Mouse (Mus musculus) heart, adult 11 months (tissue): ENCODE measurements around the gene Abca3.

Source experiments
- DNase-seq: peaks from one replicate; pipeline ENCODE4 v3.0.0; 2022

Gene Abca3

DNA sequence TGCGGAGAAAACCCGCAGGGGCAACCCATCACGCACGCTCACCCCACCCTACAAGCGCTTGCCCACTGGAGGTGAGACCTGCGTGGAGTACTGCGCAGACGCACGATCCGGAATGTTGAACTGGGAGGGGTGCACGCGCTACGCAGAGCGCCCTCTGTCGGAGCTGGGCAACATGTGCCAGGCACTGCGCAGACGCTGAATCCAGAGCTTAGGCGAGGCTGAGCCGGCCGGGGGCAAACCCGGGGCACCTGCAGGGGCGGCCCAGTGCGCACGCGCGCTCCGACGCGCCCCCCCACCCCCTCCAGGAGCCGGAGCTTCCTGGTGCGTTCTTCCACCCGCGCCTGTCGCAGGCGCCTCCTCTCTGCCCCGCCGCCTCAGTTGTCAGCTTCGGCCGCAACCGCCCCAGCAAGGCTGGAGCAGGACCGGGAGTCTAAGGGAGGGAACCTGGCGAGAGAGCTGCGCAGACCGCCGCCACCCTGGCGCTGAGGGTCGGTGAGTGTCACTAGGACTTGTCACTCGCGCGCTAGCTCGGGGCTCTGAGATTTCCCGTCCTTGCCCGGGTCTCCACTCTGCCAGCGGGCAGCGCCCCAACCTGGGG, at the start of gene Abca3:
Gene Abca3 (plus strand): TSS at position 191 of the 598 bp plus-strand sequence.
- DNase-seq: peak; percentile 100

DNA sequence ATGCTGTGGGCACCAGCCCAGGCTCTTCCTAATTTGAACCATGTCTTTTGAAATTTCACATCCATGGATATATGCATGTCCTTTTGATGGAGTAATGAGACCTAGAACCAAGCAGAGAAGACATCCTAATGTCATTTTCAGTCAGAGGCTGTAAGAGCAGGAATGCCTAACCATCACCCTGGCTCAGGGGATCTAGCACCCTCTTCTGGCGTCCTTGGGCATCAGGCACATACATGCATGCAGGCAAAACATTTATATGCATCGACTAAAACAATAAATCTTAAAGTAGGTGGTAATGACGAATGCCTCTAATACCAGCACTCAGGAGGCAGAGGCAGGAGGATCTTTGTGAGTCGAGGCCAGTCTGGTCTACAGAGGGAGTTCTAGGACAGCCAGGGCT, 44.2 kb upstream of the Abca3 start:
- DNase-seq: no peak

DNA sequence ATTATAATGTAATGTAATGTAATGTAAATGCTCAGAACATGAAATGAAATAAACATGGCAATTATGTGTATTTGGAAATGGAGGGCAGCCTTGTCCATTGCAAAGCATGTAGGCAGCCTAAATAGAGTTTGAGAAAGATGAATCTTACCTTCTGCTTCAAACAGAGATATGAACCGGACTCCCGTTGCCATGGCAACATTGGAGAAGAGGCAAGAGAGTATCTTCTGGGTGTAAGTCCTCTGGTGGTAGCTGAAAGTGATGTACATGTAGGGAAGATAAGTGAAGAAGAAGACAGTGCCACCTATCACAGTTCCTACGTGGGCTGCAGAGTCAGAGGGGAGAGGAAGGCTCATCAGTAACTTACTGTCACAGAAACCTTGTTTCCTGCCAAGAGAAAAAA, 30.9 kb upstream of the Abca3 start:
- DNase-seq: no peak

DNA sequence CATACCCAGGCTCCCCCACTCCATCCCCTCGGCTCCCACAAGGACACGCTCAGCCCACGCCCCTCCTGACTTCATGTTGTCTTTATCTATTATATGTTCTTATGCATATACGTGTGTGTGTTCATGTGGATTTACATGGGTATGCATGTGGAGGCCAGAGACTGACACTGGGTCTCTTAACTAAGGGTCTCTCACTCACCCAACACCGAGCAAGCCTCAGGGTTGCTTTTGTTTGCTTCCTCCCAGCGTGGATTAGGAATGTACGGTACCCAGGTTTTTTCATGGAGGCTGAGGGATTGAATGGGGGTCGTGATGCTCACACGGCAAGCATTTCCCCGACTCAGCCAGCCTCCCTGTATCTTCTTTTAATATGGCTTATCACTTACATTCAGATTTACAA, 26.7 kb upstream of the Abca3 start:
- DNase-seq: peak; percentile 61

DNA sequence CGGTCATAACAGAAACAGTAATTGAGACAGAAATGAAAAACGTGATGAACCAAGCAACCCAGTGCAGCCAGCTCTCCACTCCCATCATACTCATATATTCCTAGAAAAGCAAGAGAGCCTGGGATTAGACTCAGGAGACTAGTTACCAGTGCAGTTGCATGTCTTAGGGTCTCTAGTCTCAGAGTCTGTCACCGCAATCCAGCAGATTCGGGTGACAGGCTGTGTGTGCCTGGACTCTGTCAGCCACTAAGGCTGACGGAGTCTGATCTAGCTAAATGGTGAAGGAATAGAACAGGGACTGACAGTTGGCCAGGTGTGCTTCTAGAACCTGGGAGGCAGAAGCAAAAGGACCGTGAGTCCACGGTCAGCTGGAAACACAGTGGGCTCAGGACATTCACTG, 24.1 kb upstream of the Abca3 start:
- DNase-seq: peak; percentile 73

DNA sequence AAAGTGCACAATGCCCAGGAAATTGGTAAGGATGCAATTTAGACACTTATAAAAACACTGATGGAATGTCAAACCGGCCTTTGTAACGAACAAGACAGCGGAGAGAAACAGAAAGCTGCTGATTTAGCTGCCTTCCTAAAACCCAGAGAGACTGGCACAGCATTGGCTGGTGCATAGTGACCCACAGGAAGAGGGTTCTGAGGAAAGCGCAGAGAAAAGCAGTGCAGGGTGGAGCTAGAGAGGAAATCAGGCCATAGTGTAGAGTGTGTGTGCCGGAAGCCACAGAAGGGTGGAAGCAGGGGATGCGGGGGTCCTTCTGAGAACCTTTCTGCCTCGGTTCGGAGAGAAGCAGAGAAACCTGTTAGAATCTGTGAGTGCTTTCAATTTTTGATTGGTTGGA, 7.1 kb upstream of the Abca3 start:
- peak; percentile 92 for DNase-seq

DNA sequence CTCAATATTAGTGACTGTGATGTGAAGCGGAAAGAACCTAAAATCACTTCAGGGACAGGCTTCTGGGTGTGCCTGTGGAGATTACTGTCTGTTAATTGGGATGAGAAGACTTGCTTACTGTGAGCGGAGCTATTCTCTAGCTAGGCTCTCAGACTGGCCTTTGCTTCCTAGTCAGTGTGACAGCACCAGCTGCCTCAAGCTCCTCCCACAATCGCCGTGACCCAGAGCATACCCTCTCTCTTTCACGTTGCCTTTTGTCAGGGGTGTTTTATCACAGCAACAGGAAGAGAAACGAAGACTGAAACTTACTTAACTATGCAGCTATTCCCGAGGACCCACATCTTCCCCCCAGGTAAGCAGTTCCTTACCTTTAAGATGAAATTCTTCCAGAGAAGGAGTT, 4.9 kb upstream of the Abca3 start:
- no peak for DNase-seq

DNA sequence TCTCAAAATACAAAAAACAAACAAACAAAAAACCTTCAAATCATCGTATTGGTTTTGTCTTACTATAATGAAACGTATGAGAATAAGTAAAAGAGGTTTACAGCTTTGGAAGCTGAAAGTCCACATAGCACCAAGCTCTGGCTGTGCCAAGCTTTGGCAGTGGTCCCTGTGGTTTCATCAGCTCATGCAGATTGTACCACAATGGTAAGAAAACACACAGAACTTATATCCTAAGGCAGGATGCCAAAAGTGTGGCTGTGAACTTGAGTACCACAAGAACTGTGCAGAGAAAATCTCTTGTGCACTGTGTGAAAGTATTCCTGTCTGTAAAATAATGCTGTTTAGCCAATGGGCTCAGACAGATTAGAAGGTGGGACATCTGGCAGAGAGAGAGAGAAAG, 2.6 kb upstream of the Abca3 start:
- DNase-seq: no peak

DNA sequence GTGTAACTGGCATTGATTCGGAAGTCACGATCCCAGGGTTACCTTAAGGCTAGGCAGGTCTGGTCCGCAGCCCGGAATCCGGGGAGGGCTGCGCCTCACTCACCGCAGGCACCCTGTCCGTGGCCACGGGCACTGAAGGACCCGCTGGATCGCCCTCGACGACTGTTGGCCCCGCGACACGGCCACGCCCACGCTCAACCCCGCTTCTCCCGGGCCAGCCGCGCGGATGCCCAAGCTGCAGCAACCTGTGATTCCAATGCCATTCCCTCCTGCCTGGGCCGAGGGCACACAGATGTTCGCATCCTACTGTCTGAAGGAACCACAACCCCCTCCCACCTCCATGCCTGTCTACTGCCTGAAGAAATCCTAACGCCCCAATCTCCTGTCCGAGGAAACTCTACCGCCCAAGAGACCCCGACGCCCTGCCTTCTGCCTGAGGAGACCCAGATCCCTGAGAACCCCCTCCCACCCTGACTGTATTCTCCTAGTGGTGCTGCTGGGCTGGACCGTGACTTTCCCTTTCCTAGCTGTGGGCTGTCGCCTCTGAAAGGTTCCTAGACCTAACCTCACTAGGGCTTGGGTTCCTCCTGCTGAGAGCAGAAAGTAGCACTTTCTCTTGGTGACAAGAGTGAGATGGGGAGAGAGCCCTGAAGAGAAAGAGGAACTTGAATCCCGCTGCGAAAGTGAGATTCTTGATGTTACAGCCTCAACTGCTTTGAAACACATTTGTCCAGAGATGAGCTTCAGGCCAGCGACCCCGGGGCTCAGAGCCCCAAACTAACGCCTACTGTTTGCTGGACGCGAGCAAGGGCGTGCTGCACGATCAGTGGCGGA, 607 bp upstream of the Abca3 start, which contains the start of gene Abca17:
Gene Abca17 (minus strand): TSS at position 143 of the 834 bp plus-strand sequence.
- DNase-seq: peak; percentile 92

DNA sequence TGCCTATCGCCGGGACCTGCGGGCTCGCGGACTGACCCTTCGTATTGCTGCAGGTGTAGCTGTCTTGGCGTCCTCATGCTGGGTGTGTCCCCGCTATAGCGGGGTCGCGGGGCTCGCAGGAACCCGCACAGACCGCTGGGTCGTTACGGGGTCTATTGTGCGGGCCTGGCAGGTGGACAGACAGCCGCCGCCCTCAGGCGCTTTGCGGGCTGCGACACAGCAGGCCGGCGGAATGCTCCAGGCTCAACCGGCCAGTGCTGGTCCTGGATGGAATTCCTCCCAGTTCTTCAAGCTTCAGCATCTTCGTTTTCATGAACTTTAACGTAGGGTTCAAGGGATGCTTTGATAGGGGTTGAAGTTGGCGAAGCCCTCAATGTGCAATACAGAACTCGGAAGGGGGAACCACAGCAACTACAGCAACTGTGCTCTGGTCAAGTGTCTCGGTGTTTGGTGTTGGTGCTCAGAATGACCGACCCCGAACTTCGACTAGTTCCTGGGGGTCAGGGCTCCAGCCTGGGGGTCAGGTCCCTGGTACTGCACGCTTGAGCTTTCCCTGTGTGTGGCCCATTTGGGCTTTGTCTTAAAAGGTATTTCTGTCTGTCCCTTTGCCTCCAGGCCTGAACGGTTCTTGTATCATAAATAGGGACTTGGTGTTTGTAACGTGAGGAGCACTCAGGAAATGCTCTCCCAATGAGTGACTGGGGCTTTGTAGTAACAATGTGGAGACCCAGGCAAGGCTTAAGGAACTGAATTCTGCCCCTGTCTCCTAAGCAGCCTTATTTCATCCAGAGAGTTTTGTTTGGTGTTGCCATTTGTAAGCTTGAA, 832 bp downstream of the Abca3 start:
- DNase-seq: no peak

DNA sequence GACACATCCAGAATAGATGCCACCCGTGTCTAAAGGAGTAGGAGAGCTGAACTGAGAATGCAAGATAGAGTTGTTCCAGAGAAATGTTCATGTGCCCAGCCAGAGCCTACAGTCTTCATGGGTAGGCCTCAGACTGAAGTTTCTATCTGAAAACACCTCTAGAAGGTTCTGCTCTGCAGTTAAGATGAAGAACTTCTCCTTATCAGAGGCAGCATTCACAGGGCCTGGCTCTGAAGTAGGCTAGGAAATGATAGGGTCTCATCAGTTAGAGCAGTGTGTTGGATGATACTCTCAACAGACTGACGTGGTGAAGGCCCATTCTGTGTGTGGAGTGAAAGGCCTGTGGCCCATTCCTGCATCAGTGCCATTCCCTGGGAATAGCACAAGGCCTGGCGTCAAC, 2.2 kb downstream of the Abca3 start:
- DNase-seq: no peak

DNA sequence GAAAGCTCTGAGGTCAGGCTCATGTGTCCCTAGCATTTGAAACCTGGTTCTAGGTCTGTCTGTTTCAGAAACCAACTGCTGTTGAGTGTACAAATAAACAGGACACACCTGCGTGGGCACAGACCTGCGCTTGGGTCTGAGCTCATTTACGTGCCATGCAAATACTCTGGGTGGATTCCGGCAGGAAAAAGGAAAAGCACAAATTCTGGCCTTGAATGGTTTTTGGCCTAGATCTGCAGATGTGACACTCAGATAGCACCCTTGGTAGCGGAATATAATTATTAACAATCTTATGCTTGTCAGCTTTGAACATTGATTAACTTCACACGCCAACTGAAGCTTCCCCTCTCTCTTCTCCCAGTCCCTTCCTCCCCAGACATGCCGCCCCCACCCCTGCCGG, 3.5 kb downstream of the Abca3 start:
- DNase-seq: no peak

DNA sequence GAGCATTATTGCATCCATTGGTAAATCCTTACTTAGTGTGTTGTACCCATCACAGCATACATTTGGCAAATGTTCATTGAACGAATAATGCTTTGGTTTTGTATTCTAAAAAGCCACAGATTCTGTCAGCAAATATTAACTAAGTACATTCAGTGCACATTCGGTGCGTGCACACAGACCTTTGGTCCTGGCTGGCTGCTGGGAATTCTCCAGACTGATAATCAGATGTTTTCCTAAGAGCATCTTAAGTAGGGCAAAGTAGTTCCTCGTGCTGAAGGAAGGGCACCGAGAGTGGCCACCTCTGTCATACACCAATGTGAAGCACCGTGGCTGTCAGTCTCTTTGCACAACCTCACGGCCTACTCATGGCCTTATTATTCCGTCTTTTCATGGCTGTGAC, 7.3 kb downstream of the Abca3 start:
- no peak for DNase-seq

DNA sequence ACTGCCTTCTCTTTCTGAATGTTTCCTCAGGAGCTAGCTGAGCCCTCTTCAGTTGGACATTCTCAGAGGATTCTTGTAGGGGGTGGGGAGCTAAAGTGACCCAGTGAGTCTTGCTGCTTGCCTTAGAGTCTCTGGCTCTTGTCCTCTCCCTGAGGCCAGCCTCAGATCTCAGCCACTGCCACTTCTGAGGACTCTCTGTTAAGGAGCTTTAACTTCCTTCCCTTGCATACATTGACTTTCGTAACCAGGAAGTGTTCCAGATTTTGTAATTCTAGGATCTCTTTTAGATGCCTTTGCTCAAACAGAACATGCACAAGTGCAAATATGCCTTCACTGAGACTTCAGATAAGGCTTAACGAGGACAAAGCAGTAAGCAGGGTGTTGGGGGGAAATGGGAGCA, 8.2 kb downstream of the Abca3 start:
- no peak for DNase-seq

DNA sequence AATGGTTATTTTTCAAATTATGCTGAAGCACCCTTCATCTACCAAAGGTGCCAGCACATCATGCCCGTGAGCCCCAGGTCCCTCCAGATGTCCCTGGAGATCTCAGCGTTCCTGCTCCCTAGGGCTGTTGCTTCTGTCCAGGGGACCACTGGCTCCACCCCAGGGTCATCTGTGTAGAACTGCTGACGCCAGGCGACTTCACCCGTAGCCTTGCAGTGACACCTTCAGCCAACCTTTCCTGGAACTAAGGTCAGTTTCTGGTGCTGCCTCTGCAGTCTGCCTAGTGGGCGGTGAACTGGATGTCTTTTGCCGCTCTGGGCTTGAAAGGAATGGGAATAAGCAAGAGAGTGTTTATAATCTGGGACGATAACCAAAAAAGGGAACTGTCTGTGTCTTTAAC, 9.1 kb downstream of the Abca3 start:
- no peak for DNase-seq

DNA sequence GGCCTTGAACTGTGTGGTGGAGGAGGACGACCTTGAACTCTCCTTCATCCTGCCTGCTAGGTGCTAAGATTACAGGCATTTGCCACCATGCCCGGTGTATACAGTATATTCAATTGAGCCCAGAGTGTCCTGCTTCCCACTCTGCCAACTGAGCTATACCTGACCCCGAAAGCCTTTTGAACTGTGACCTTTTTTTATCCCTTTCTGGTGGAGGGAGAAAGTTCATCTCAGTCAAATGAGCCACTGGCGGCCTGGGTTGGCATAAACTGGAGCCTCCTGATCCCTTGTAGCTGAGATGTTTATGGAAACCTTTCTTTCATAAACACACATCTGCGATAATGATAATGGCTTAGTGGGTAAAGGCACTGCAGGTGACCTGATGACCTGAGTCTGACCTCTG, 9.5 kb downstream of the Abca3 start:
- no peak for DNase-seq

DNA sequence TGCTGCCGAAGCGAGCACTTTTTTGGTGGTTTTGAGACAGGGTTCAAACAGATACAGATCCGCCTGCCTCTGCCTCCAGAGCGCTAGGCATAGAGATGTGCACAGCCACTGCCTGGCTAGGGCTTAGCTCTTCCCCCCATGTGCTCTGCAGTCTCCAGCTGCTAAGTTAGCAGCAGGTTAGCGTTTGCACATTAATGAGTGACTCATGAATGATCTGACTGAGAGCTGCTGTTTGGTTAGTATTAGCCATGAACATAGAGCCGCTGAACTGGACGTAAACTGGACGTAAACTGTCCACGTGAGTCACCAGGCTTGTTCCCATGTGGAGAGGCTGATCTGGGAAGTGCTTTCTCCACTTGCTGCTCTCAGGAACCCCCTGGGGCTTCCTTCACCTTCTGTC, 10.8 kb downstream of the Abca3 start:
- DNase-seq: no peak

DNA sequence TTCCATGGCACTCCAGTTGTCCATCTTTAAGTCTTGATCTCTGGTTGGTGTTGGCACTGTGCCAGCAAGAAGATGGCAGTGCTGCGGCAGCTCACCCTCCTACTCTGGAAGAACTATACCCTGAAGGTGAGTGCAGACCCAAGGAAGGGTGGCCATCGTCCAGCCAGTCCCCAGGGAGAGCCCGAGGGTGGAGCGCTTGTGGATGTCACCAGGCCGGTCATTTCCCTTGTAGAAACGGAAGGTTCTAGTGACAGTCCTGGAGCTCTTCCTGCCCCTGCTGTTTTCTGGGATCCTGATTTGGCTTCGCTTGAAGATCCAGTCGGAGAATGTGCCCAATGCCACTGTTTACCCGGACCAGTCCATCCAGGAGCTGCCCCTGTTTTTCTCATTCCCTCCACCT, 12.7 kb downstream of the Abca3 start:
- DNase-seq: no peak

DNA sequence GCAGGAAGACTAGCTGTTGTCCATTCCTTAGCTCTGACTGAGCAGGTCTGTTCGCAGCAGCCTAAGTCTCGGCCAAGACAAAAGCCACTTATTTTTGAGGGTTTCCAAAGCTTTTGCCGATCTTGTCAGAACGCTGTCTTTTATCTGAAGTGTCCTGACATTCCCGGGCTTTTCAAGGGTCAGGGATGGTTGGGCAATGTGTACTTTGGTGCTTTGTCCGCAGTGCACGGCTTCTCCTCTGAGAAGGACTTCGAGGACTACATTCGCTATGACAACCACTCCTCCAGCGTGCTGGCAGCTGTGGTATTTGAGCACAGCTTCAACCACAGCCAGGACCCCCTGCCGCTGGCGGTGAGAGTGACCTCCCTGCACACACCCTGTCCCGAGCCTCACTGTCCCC, 14.1 kb downstream of the Abca3 start:
- DNase-seq: no peak

DNA sequence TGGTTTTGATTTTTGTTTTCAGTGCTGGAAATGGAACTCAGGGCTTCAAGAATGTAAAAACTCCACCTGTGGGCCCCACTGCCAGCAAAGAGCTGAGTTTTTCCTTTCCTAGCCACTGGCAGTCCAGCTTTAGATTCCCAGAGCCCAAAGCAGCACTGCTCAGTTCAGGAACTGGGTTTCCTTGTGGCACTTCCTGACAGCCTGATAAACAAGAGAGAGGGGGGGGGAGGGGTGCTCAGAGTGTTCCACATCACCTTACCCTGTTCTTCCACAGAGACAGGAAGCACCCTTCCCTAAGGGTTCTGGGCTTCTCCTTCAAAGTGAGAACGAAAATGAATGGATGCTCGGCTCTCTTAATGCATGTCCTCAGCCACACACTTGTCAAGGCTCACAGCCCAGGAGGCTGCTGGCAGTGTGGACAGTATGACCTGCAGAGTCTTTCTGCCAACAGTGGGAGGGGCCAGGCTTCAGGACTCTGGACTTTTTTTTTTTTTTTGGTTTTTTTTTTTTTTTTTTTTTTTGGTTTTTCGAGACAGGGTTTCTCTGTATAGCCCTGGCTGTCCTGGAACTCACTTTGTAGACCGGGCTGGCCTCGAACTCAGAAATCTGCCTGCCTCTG, 23.5 kb downstream of the Abca3 start:
- DNase-seq: no peak

DNA sequence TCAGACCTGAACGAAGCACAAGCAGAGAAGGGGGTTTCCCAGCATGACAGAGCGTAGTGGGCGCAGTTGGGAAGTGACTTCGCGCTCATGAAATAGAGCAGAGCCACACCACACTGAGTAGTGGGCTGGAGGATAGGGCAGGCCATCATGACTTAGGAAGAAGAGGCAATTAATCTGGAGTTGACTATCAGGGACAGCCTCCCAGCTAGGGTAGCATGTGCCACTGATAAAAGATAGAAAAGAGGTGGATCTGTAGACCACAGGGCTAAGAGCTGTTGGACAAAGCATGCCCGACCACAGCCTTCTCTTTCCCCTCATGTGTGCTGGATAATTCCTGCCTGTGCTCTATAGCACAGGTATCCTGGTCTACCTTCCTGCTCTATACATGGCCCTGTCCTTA, 24.1 kb downstream of the Abca3 start:
- no peak for DNase-seq

DNA sequence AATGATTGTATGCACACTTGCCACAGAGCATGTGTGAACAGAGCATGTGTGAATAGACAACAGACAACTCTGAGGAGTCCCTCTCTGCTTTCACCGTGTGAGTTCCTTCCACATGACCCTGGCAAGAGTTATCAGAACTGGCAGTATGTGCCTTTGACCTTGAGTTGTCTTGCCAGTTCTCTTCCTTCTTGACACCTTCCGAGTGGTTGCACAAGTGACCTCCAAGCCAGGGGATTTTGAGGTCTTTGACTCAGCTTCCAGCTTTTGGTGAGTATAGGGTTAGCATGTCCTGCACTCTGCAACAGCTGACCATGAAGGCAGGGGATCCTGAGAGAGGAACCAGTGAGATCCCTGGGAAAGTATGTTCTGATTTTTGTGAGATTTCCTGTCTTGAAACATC, 26.7 kb downstream of the Abca3 start:
- DNase-seq: no peak

DNA sequence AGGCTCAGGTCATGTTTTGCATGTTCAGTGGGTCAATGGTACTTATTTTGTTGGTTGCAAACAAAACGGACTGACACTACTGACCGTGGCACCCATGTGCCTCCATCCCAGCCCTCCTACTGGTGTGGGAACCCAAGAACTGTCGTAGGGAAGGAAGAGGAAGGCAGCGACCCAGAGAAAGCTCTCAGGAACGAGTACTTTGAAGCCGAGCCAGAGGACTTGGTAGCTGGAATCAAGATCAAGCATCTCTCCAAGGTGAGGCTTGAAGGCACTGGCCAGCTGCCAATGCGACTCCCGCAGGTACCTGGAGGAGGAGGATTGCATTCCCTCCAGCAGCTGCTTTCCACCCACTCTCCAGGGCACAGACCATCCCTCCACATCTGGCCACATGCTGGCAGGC, 32.0 kb downstream of the Abca3 start:
- DNase-seq: no peak
